Mouse (Mus musculus) megakaryocyte, embryonic 14.5 days (primary cell): ENCODE results near the gene Fam208a.

Source experiments
- FLI1 ChIP-seq: IDR thresholded peaks from 2 replicates; pipeline ENCODE4 v1.6.1; 2012; ENCODE audit warnings: low read length, inconsistent platforms, mixed read lengths
- GATA1 ChIP-seq: IDR thresholded peaks from 3 replicates; pipeline ENCODE4 v1.6.1; 2012; ENCODE audit warnings: mixed read lengths, low read length, inconsistent platforms, borderline replicate concordance

DNA sequence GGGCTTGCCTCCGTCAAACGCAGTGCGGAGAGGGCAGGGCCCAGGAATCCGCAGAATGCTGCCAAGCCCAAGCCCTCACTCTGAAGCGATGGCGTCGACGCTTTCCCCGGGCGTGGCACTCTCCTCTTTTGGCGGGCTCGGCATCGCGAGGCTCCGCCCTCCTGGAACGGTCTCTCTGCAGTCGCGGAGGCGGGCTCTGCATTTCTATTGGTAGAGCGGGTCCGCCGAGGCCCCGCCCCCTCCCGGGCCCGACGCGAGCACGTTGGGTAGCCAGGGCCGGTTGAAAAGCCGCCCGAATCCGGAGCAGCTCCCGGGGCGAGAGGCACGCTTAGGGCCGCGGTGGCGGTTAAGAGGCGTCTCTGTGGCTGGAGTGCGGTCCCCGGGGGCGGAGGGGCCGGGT is at the start of gene Fam208a:
- TF ChIP-seq GATA1: no peak
- no peak for TF ChIP-seq FLI1
